Mouse (Mus musculus): ENCODE results near the gene Sirt4. TPM values are rescaled to one million over a fixed set of nuclear protein-coding genes. Genes with fewer than 3 reads are reported as not detected.

Gene Sirt4
- polyA plus RNA-seq, 1 experiment from 2014 or later: 27.5 TPM

GRCm38 (mm10) chr5:115487353-115487752 lies 2.8 kb upstream of the Sirt4 start:
- Histone ChIP-seq H3K4me3 (ENCODE audit: low read length) (no peak overlapping the region), H3K9me3 (ENCODE audit: low read length) (no peaks in the 10 kb centered on the region), H3K27me3 (ENCODE audit: insufficient read depth, low read length) (no peaks in the 10 kb centered on the region), H3K9ac (replicated peaks; ENCODE audit: low read length) (no peak overlapping the region), H3K36me3 (ENCODE audit: insufficient read depth, low read length) (no peaks in the 10 kb centered on the region), H3K27ac (ENCODE audit: low read length) (no peak overlapping the region), H3K4me1 (ENCODE audit: insufficient read depth, low read length) (peaks cover 52% of the 10 kb centered on the region), H3K4me2 (replicated peaks; ENCODE audit: low read depth, low read length) (no peak overlapping the region)
- WGBS: 90% methylated on average over 8 of the region's 8 CpGs
- no peak for ATAC-seq (ENCODE audit: low FRiP score, low TSS enrichment)

GRCm38 (mm10) chr5:115486726-115487125 lies 2.2 kb upstream of the Sirt4 start:
- no peak overlapping the region for H3K4me2 ChIP-seq (replicated peaks; ENCODE audit: low read depth, low read length)
- no peaks in the 10 kb centered on the region for H3K9me3 ChIP-seq (ENCODE audit: low read length)
- no peaks in the 10 kb centered on the region for H3K36me3 ChIP-seq (ENCODE audit: insufficient read depth, low read length)
- peaks cover 47% of the 10 kb centered on the region for H3K4me1 ChIP-seq (ENCODE audit: insufficient read depth, low read length)
- H3K4me3 ChIP-seq (ENCODE audit: low read length): no peak overlapping the region
- ATAC-seq (ENCODE audit: low FRiP score, low TSS enrichment): no peak
- H3K9ac ChIP-seq (replicated peaks; ENCODE audit: low read length): no peak overlapping the region
- WGBS: 57% methylated on average over 4 of the region's 4 CpGs
- H3K27ac ChIP-seq (ENCODE audit: low read length): no peak overlapping the region
- H3K27me3 ChIP-seq (ENCODE audit: insufficient read depth, low read length): no peaks in the 10 kb centered on the region

GRCm38 (mm10) chr5:115485489-115486205 lies 1.1 kb upstream of the Sirt4 start:
- Histone ChIP-seq H3K4me3 (ENCODE audit: low read length) (no peak overlapping the region), H3K4me2 (replicated peaks; ENCODE audit: low read depth, low read length) (0 out of 2 replicates have a peak overlapping the region, but pooled peaks have one; percentile 4), H3K9me3 (ENCODE audit: low read length) (no peaks in the 10 kb centered on the region), H3K27me3 (ENCODE audit: insufficient read depth, low read length) (no peaks in the 10 kb centered on the region), H3K4me1 (ENCODE audit: insufficient read depth, low read length) (peaks cover 36% of the 10 kb centered on the region), H3K27ac (ENCODE audit: low read length) (peak overlapping the region; percentile 72), H3K9ac (replicated peaks; ENCODE audit: low read length) (no peak overlapping the region), H3K36me3 (ENCODE audit: insufficient read depth, low read length) (no peaks in the 10 kb centered on the region)
- ATAC-seq (ENCODE audit: low FRiP score, low TSS enrichment): no peak
- 67% methylated on average over 18 of the region's 18 CpGs for WGBS

GRCm38 (mm10) chr5:115484996-115485395 lies 471 bp upstream of the Sirt4 start:
- Histone ChIP-seq H3K9ac (replicated peaks; ENCODE audit: low read length) (peak overlapping the region; percentile 65), H3K27me3 (ENCODE audit: insufficient read depth, low read length) (no peaks in the 10 kb centered on the region), H3K36me3 (ENCODE audit: insufficient read depth, low read length) (no peaks in the 10 kb centered on the region), H3K4me3 (ENCODE audit: low read length) (peak overlapping the region; percentile 51), H3K27ac (ENCODE audit: low read length) (peak overlapping the region; percentile 64; the same call in 1 of the 2 replicates), H3K4me2 (replicated peaks; ENCODE audit: low read depth, low read length) (peak overlapping the region; percentile 76), H3K9me3 (ENCODE audit: low read length) (no peaks in the 10 kb centered on the region), H3K4me1 (ENCODE audit: insufficient read depth, low read length) (peaks cover 38% of the 10 kb centered on the region)
- ATAC-seq (ENCODE audit: low FRiP score, low TSS enrichment): no peak
- WGBS: 66% methylated on average over 5 of the region's 5 CpGs

GRCm38 (mm10) chr5:115483385-115483784 lies 1.1 kb downstream of the Sirt4 start:
- whole genome bisulfite sequencing: 44% methylated on average over 6 of the region's 6 CpGs
- Histone ChIP-seq H3K27ac (ENCODE audit: low read length) (no peak overlapping the region), H3K4me2 (replicated peaks; ENCODE audit: low read depth, low read length) (peak overlapping the region; percentile 44), H3K36me3 (ENCODE audit: insufficient read depth, low read length) (no peaks in the 10 kb centered on the region), H3K9ac (replicated peaks; ENCODE audit: low read length) (no peak overlapping the region), H3K4me1 (ENCODE audit: insufficient read depth, low read length) (peaks cover 31% of the 10 kb centered on the region), H3K27me3 (ENCODE audit: insufficient read depth, low read length) (no peaks in the 10 kb centered on the region), H3K9me3 (ENCODE audit: low read length) (no peaks in the 10 kb centered on the region), H3K4me3 (ENCODE audit: low read length) (no peak overlapping the region)
- no peak for ATAC-seq (ENCODE audit: low FRiP score, low TSS enrichment)

GRCm38 (mm10) chr5:115482390-115483265 lies 1.9 kb downstream of the Sirt4 start:
- 25% methylated on average over 38 of the region's 38 CpGs for WGBS
- Histone ChIP-seq H3K36me3 (ENCODE audit: insufficient read depth, low read length) (peaks cover 2% of the 10 kb centered on the region; the same call in 1 of the 2 replicates), H3K4me1 (ENCODE audit: insufficient read depth, low read length) (peaks cover 30% of the 10 kb centered on the region), H3K9me3 (ENCODE audit: low read length) (no peaks in the 10 kb centered on the region), H3K9ac (replicated peaks; ENCODE audit: low read length) (peak overlapping the region; percentile 37), H3K27ac (ENCODE audit: low read length) (no peak overlapping the region), H3K27me3 (ENCODE audit: insufficient read depth, low read length) (no peaks in the 10 kb centered on the region), H3K4me3 (ENCODE audit: low read length) (peak overlapping the region; percentile 19), H3K4me2 (replicated peaks; ENCODE audit: low read depth, low read length) (peak overlapping the region; percentile 44)
- ATAC-seq (ENCODE audit: low FRiP score, low TSS enrichment): no peak

- H3K9me3 ChIP-seq (ENCODE audit: low read length): no peaks in the 10 kb centered on the region
- peak overlapping the region; percentile 19 for H3K4me3 ChIP-seq (ENCODE audit: low read length)
- H3K36me3 ChIP-seq (ENCODE audit: insufficient read depth, low read length): peaks cover 4% of the 10 kb centered on the region; the same call in 1 of the 2 replicates
- ATAC-seq (ENCODE audit: low FRiP score, low TSS enrichment): no peak
- no peak overlapping the region for H3K27ac ChIP-seq (ENCODE audit: low read length)
- no peaks in the 10 kb centered on the region for H3K27me3 ChIP-seq (ENCODE audit: insufficient read depth, low read length)
- peaks cover 34% of the 10 kb centered on the region for H3K4me1 ChIP-seq (ENCODE audit: insufficient read depth, low read length)
- 0 out of 2 replicates have a peak overlapping the region, but pooled peaks have one; percentile 2 for H3K9ac ChIP-seq (replicated peaks; ENCODE audit: low read length)
- peak overlapping the region; percentile 34 for H3K4me2 ChIP-seq (replicated peaks; ENCODE audit: low read depth, low read length)
- 27% methylated on average over 27 of the region's 27 CpGs for WGBS
Measured at GRCm38 (mm10) chr5:115480101-115480500, 4.4 kb downstream of the Sirt4 start.

GRCm38 (mm10) chr5:115479561-115479960 lies 5.0 kb downstream of the Sirt4 start:
- Histone ChIP-seq H3K36me3 (ENCODE audit: insufficient read depth, low read length) (peaks cover 4% of the 10 kb centered on the region; the same call in 1 of the 2 replicates), H3K9me3 (ENCODE audit: low read length) (no peaks in the 10 kb centered on the region), H3K4me3 (ENCODE audit: low read length) (no peak overlapping the region), H3K27me3 (ENCODE audit: insufficient read depth, low read length) (no peaks in the 10 kb centered on the region), H3K4me1 (ENCODE audit: insufficient read depth, low read length) (peaks cover 29% of the 10 kb centered on the region), H3K4me2 (replicated peaks; ENCODE audit: low read depth, low read length) (no peak overlapping the region), H3K9ac (replicated peaks; ENCODE audit: low read length) (no peak overlapping the region), H3K27ac (ENCODE audit: low read length) (no peak overlapping the region)
- ATAC-seq (ENCODE audit: low FRiP score, low TSS enrichment): no peak
- WGBS: 58% methylated on average over 15 of the region's 15 CpGs

GRCm38 (mm10) chr5:115476107-115476727 lies 8.3 kb downstream of the Sirt4 start:
- H3K27ac ChIP-seq (ENCODE audit: low read length): peak overlapping the region; percentile 40; the same call in 1 of the 2 replicates
- peak overlapping the region; percentile 24 for H3K9ac ChIP-seq (replicated peaks; ENCODE audit: low read length)
- 34% methylated on average over 12 of the region's 12 CpGs for WGBS
- peak overlapping the region; percentile 41 for H3K4me3 ChIP-seq (ENCODE audit: low read length)
- peak; percentile 29 for ATAC-seq (ENCODE audit: low FRiP score, low TSS enrichment)
- H3K27me3 ChIP-seq (ENCODE audit: insufficient read depth, low read length): no peaks in the 10 kb centered on the region
- H3K36me3 ChIP-seq (ENCODE audit: insufficient read depth, low read length): peaks cover 4% of the 10 kb centered on the region; the same call in 1 of the 2 replicates
- peaks cover 12% of the 10 kb centered on the region for H3K4me1 ChIP-seq (ENCODE audit: insufficient read depth, low read length)
- peak overlapping the region; percentile 51 for H3K4me2 ChIP-seq (replicated peaks; ENCODE audit: low read depth, low read length)
- H3K9me3 ChIP-seq (ENCODE audit: low read length): no peaks in the 10 kb centered on the region

All from kidney, embryonic 16.5 days (tissue).